In genomic region chr9:109896253-109897150, GRCm38 (mm10) we compare ENCODE assay signal across 14 mouse cellular contexts. TPM values are rescaled to one million over a fixed set of nuclear protein-coding genes. Genes with fewer than 3 reads are reported as not detected.
DNase-seq lines count a peak whose midpoint lies in the region; ATAC-seq and TF ChIP-seq lines count a peak whose summit lies in the region.
"Had no signal": no experiment of that assay in that cellular context is flagged by ENCODE, and none has a peak within 500 bp of the region (broad histone marks: within the 10 kb centered on the region; RNA-seq: fewer than 3 reads in every experiment).

No protein-coding gene starts in this region.

- TF ChIP-seq CTCF in kidney, adult 2 months (conservative IDR thresholded peaks at IDR 0.05; ENCODE audit: insufficient read depth, insufficient read length, low read depth, low read length): no peak
- no peak for TF ChIP-seq CTCF in heart, postnatal 0 days (IDR thresholded peaks at IDR 0.05; ENCODE audit: low read depth)
- TF ChIP-seq CTCF in liver, postnatal 0 days (IDR thresholded peaks at IDR 0.05; ENCODE audit: low read depth): no peak

- peaks cover 28% of the 10 kb centered on the region for H3K4me1 ChIP-seq in kidney, adult 2 months (ENCODE audit: control insufficient read depth, insufficient read depth, low read length)
- H3K4me1 ChIP-seq in heart, postnatal 0 days (ENCODE audit: control insufficient read depth, insufficient read depth): peaks cover 17% of the 10 kb centered on the region
- H3K4me1 ChIP-seq in liver, postnatal 0 days (ENCODE audit: insufficient read depth): peaks cover 6% of the 10 kb centered on the region

- H3K4me2 ChIP-seq in heart, postnatal 0 days (ENCODE audit: low read depth, low read length): no peak overlapping the region
- peak overlapping the region; percentile 53 for H3K4me2 ChIP-seq in liver, postnatal 0 days (ENCODE audit: low read depth, low read length)
- H3K4me2 ChIP-seq: hindbrain, embryonic 13.5 days; lung, embryonic 14.5 days had no signal

- 48% methylated on average over 8 of the region's 8 CpGs for WGBS in kidney, adult 2 months
- WGBS in heart, postnatal 0 days: 62% methylated on average over 8 of the region's 8 CpGs
- 72% methylated on average over 8 of the region's 8 CpGs for WGBS in liver, postnatal 0 days (ENCODE audit: insufficient replicate concordance)

- H3K27me3 ChIP-seq in kidney, adult 2 months (replicated peaks; ENCODE audit: control insufficient read depth, insufficient read depth, low read length): no peaks in the 10 kb centered on the region
- no peaks in the 10 kb centered on the region for H3K27me3 ChIP-seq in heart, postnatal 0 days (ENCODE audit: control insufficient read depth, insufficient read depth, low read length)
- no peaks in the 10 kb centered on the region for H3K27me3 ChIP-seq in liver, postnatal 0 days (ENCODE audit: insufficient read depth, low read length)
- H3K27me3 ChIP-seq: hindbrain, embryonic 13.5 days had no signal

- peak; percentile 62 for DNase-seq in kidney, adult 2 months
- no peak for DNase-seq in kidney, postnatal 4 days
- DNase-seq in brain, adult 2 months (ENCODE audit: low read depth, low spot score): peak; percentile 17
- DNase-seq in heart, postnatal 0 days (ENCODE audit: low spot score): no peak
- no peak for DNase-seq in liver, postnatal 0 days
- DNase-seq in layer of hippocampus, postnatal 14 days (ENCODE audit: low spot score in 2 of 2): no peak
- DNase-seq: adrenal gland, postnatal 36 days; cerebellum, adult 11-12 months; lung, embryonic 14.5 days; thymus, postnatal 36 days had no signal

- ATAC-seq in heart, postnatal 0 days (ENCODE audit: insufficient read depth, low read depth): no peak
- ATAC-seq in liver, postnatal 0 days: no peak
- ATAC-seq in granulocyte monocyte progenitor cell, adult 5-6 weeks (replicated peaks; ENCODE audit: poor library complexity, severe bottlenecking): no peak

- no peaks in the 10 kb centered on the region for H3K9me3 ChIP-seq in heart, postnatal 0 days (replicated peaks; ENCODE audit: control insufficient read depth, low read length)
- no peaks in the 10 kb centered on the region for H3K9me3 ChIP-seq in liver, postnatal 0 days (ENCODE audit: low read length)
- H3K9me3 ChIP-seq: hindbrain, embryonic 13.5 days had no signal

- TF ChIP-seq POLR2A in kidney, adult 2 months (IDR thresholded peaks at IDR 0.05; ENCODE audit: low read depth, low read length): no peak

- H3K36me3 ChIP-seq in kidney, adult 2 months (ENCODE audit: control insufficient read depth, insufficient read depth, low read length): no peaks in the 10 kb centered on the region; the same call in 1 of the 2 replicates
- peaks cover 25% of the 10 kb centered on the region for H3K36me3 ChIP-seq in heart, postnatal 0 days (replicated peaks; ENCODE audit: control insufficient read depth, insufficient read depth, low read length)
- peaks cover 22% of the 10 kb centered on the region for H3K36me3 ChIP-seq in liver, postnatal 0 days (replicated peaks; ENCODE audit: insufficient read depth, low read length)

- H3K9ac ChIP-seq in heart, postnatal 0 days (replicated peaks; ENCODE audit: low read depth, low read length): no peak overlapping the region
- no peak overlapping the region for H3K9ac ChIP-seq in liver, postnatal 0 days (replicated peaks)
- H3K9ac ChIP-seq: hindbrain, embryonic 13.5 days; lung, embryonic 14.5 days had no signal

- H3K27ac ChIP-seq in kidney, adult 2 months (ENCODE audit: insufficient read depth, low read depth, low read length): peak overlapping the region; percentile 68
- 0 out of 2 replicates have a peak overlapping the region, but pooled peaks have one; percentile 21 for H3K27ac ChIP-seq in heart, postnatal 0 days (ENCODE audit: low read depth)
- 0 out of 2 replicates have a peak overlapping the region, but pooled peaks have one; percentile 39 for H3K27ac ChIP-seq in liver, postnatal 0 days (ENCODE audit: low read depth)
- H3K27ac ChIP-seq: hindbrain, embryonic 13.5 days had no signal

- no peak overlapping the region for H3K4me3 ChIP-seq in kidney, adult 2 months (ENCODE audit: insufficient read depth, low read depth, low read length)
- H3K4me3 ChIP-seq in heart, postnatal 0 days (ENCODE audit: low read depth, low read length): no peak overlapping the region
- no peak overlapping the region for H3K4me3 ChIP-seq in liver, postnatal 0 days (ENCODE audit: low read depth, low read length)
- H3K4me3 ChIP-seq: hindbrain, embryonic 13.5 days had no signal

- TF ChIP-seq EP300 in heart, postnatal 0 days (IDR thresholded peaks at IDR 0.05; ENCODE audit: low read depth): no peak
- no peak for TF ChIP-seq EP300 in liver, postnatal 0 days (IDR thresholded peaks at IDR 0.05; ENCODE audit: low read depth)

RNA-seq across cellular contexts. Expression of gene Cdc25a, which starts 21.1 kb away (rescaled TPM):
- polyA plus RNA-seq in kidney, adult 2 months (2012; rRNA removed): 3.2 and 4.3 TPM in 2 replicates
- 7.7 and 14.3 TPM in 2 replicates for total RNA-seq in heart, postnatal 0 days (2014; rRNA removed; ENCODE audit: low replicate concordance)
- 7.0 TPM in 2 replicates for polyA plus RNA-seq in heart, postnatal 0 days (2015; fragmentation: Nextera tagmentation; extraction: Ambion mirVana)
- 7.5 and 7.8 TPM in 2 replicates for polyA plus RNA-seq in liver, postnatal 0 days (2015; fragmentation: Nextera tagmentation; extraction: Ambion mirVana)
- total RNA-seq in layer of hippocampus, postnatal 14 days (2021): 1 to 10 TPM; 5.1 to 6.5 TPM
- 45.1 and 52.5 TPM in 2 replicates for total RNA-seq in granulocyte monocyte progenitor cell, adult 5-6 weeks (2014; fragmentation: Nextera tagmentation)
- 50.6 and 54.4 TPM in 2 replicates for total RNA-seq in granulocyte monocyte progenitor cell, adult 5-6 weeks (2017)

RNA-seq across cellular contexts. Expression of gene Map4, which starts 34.8 kb away (rescaled TPM):
- 99.0 and 107 TPM in 2 replicates for polyA plus RNA-seq in kidney, adult 2 months (2012; rRNA removed)
- total RNA-seq in heart, postnatal 0 days (2014; rRNA removed; ENCODE audit: low replicate concordance): 145 and 172 TPM in 2 replicates
- 50.6 and 54.2 TPM in 2 replicates for polyA plus RNA-seq in heart, postnatal 0 days (2015; fragmentation: Nextera tagmentation; extraction: Ambion mirVana)
- polyA plus RNA-seq in liver, postnatal 0 days (2015; fragmentation: Nextera tagmentation; extraction: Ambion mirVana): 6.3 and 7.7 TPM in 2 replicates
- total RNA-seq in layer of hippocampus, postnatal 14 days (2021): 100 to 1,000 TPM; 625 to 628 TPM
- total RNA-seq in granulocyte monocyte progenitor cell, adult 5-6 weeks (2014; fragmentation: Nextera tagmentation): 33.3 and 42.6 TPM in 2 replicates
- total RNA-seq in granulocyte monocyte progenitor cell, adult 5-6 weeks (2017): 17.1 and 22.3 TPM in 2 replicates

RNA-seq across cellular contexts. Expression of gene Camp, which starts 47.1 kb away (rescaled TPM):
- not detected in 2 replicates for polyA plus RNA-seq in kidney, adult 2 months (2012; rRNA removed)
- total RNA-seq in heart, postnatal 0 days (2014; rRNA removed; ENCODE audit: low replicate concordance): 8.4 TPM in 1 of 2 replicates, not detected in the other
- 0.89 and 1.2 TPM in 2 replicates for polyA plus RNA-seq in heart, postnatal 0 days (2015; fragmentation: Nextera tagmentation; extraction: Ambion mirVana)
- polyA plus RNA-seq in liver, postnatal 0 days (2015; fragmentation: Nextera tagmentation; extraction: Ambion mirVana): 659 and 684 TPM in 2 replicates
- total RNA-seq in layer of hippocampus, postnatal 14 days (2021): not detected
- 3.0 and 37.6 TPM in 2 replicates for total RNA-seq in granulocyte monocyte progenitor cell, adult 5-6 weeks (2014; fragmentation: Nextera tagmentation)
- 99.8 and 173 TPM in 2 replicates for total RNA-seq in granulocyte monocyte progenitor cell, adult 5-6 weeks (2017)
- total RNA-seq: layer of hippocampus, adult 18-20 months; left cerebral cortex, postnatal 25 days had no signal
- polyA plus RNA-seq: lung, embryonic 14.5 days had no signal

Comparison
In these comparisons a context has a peak if more than half of its experiments do, and no peak if none do; other contexts are left out.
1. DNase-seq: peak in kidney, adult 2 months (single experiment) and brain, adult 2 months (single experiment); none in kidney, postnatal 4 days (0 of 2), heart, postnatal 0 days (single experiment), liver, postnatal 0 days (single experiment) and layer of hippocampus, postnatal 14 days (0 of 2).
2. Peak in every context shown above with its lines, with median percentiles within 50 percentile points of each other: H3K27ac ChIP-seq.